Mouse (Mus musculus): ENCODE results near the gene Galnt13.
"Not testable (repeated sequence)": the region's sequence is repeated elsewhere in the genome, so short reads cannot be mapped to it uniquely, and the experiment has no call there.

- TF ChIP-seq CTCF (IDR thresholded peaks at IDR 0.05; ENCODE audit: extremely low read depth, insufficient read length, insufficient replicate concordance, low read depth, low read length); POLR2A (IDR thresholded peaks at IDR 0.05; ENCODE audit: low read depth, low read length): not testable (repeated sequence)
Measured at GRCm38 (mm10) chr2:55022539-55022938, 586.4 kb downstream of the Galnt13 start.
